22 mouse cellular contexts compared by ENCODE assay signal in the genomic region with DNA sequence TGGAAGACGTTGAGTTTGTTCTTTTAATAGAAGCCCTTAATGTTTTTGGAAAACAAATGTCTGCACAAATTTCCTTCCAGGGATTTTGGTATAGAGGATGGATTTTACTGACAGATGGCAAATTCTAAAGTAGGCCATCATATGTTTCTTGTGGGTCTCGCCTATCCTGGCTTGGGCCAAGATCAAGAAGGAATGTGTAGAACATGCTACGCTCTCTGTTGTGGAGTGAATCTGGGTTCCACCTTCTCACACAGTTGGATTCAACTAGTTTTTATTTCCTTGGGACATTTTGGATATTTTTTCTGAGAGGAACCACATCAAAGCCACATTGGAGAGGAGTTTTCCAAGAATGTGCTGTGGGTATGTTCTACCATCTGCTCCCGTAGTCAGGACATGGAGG.
A peak's percentile ranks its signal among the peaks of the same experiment; 100 is the strongest.
DNase-seq lines count a peak whose midpoint lies in the region; ATAC-seq lines count a peak whose summit lies in the region.
"Had no signal": no experiment of that assay in that cellular context is flagged by ENCODE, and none has a peak within 500 bp of the region (broad histone marks: within the 10 kb centered on the region; RNA-seq: fewer than 3 reads in every experiment).

No protein-coding gene starts in this region.

- H3K27ac ChIP-seq in embryonic facial prominence, embryonic 15.5 days (replicated peaks) = peak overlapping the region; percentile 70
- H3K27ac ChIP-seq: forebrain, embryonic 12.5 days; gastrocnemius, adult 2 months; heart, embryonic 13.5 days; hindbrain, embryonic 15.5 days had no signal

- H3K27me3 ChIP-seq in embryonic facial prominence, embryonic 15.5 days = no peaks in the 10 kb centered on the region
- H3K27me3 ChIP-seq: forebrain, embryonic 12.5 days; heart, embryonic 13.5 days; hindbrain, embryonic 15.5 days had no signal

- peaks cover 18% of the 10 kb centered on the region for H3K4me1 ChIP-seq in embryonic facial prominence, embryonic 15.5 days
- H3K4me1 ChIP-seq: forebrain, embryonic 12.5 days; heart, embryonic 13.5 days; hindbrain, embryonic 15.5 days had no signal

- no peak overlapping the region for H3K4me3 ChIP-seq in embryonic facial prominence, embryonic 15.5 days (replicated peaks)
- H3K4me3 ChIP-seq: forebrain, embryonic 12.5 days; gastrocnemius, adult 2 months; heart, embryonic 13.5 days; hindbrain, embryonic 15.5 days had no signal

- 57% methylated on average over 4 of the region's 4 CpGs for WGBS in embryonic facial prominence, embryonic 15.5 days

- DNase-seq in cerebellum, adult 11 months = peak; percentile 0
- no peak for DNase-seq in cerebellum, adult 11-12 months
- DNase-seq in frontal cortex, postnatal 10 days (ENCODE audit: low spot score in 2 of 2) = no peak
- DNase-seq in spleen, adult 18-20 months = no peak
- DNase-seq in layer of hippocampus, adult 9-10 months (ENCODE audit: low spot score) = no peak
- DNase-seq: adrenal gland, adult 8-10 months; adrenal gland, postnatal 36 days; B cell, adult 2 months; gastrocnemius, adult 2 months; gastrocnemius, postnatal 25 days; heart, adult 11 months; heart, postnatal 36 days had no signal

- no peak overlapping the region for H3K9ac ChIP-seq in embryonic facial prominence, embryonic 15.5 days
- H3K9ac ChIP-seq: forebrain, embryonic 12.5 days; heart, embryonic 13.5 days; hindbrain, embryonic 15.5 days had no signal

- no peaks in the 10 kb centered on the region for H3K36me3 ChIP-seq in embryonic facial prominence, embryonic 15.5 days
- H3K36me3 ChIP-seq: forebrain, embryonic 12.5 days; G1E; heart, embryonic 13.5 days; hindbrain, embryonic 15.5 days had no signal

- ATAC-seq in frontal cortex, adult (ENCODE audit: low TSS enrichment) = peak; percentile 59; the same call in 1 of the 2 replicates
- ATAC-seq in embryonic facial prominence, embryonic 15.5 days (ENCODE audit: insufficient number of reproducible peaks, low FRiP score, low TSS enrichment, low read depth) = peak; percentile 60; the same call in 1 of the 2 replicates
- no peak for ATAC-seq in monocyte, adult 5-6 weeks (replicated peaks; ENCODE audit: insufficient number of reproducible peaks, low FRiP score, low TSS enrichment, poor library complexity, severe bottlenecking)
- ATAC-seq: CD4-positive, CD25-positive, alpha-beta regulatory T cell, adult 4 months; forebrain, embryonic 16.5 days; intestine, embryonic 16.5 days had no signal

- H3K9me3 ChIP-seq in embryonic facial prominence, embryonic 15.5 days (replicated peaks) = no peaks in the 10 kb centered on the region
- H3K9me3 ChIP-seq: forebrain, embryonic 12.5 days; G1E; heart, embryonic 13.5 days; hindbrain, embryonic 15.5 days had no signal

- H3K4me2 ChIP-seq in embryonic facial prominence, embryonic 15.5 days (replicated peaks) = no peak overlapping the region
- H3K4me2 ChIP-seq: forebrain, embryonic 12.5 days; heart, embryonic 13.5 days; hindbrain, embryonic 15.5 days had no signal
